Mouse (Mus musculus) liver, embryonic 14.5 days (tissue): Measurements from ENCODE around the gene Bod1l.

Experiments
- CTCF ChIP-seq: IDR thresholded peaks from 2 replicates; pipeline ENCODE4 v1.5.1; 2016; ENCODE audit warnings: antibody characterized with exemption, low read depth, control low read depth
- EP300 ChIP-seq: IDR thresholded peaks from 2 replicates; pipeline ENCODE4 v1.6.1; 2016; ENCODE audit warnings: antibody characterized with exemption, low read depth

DNA sequence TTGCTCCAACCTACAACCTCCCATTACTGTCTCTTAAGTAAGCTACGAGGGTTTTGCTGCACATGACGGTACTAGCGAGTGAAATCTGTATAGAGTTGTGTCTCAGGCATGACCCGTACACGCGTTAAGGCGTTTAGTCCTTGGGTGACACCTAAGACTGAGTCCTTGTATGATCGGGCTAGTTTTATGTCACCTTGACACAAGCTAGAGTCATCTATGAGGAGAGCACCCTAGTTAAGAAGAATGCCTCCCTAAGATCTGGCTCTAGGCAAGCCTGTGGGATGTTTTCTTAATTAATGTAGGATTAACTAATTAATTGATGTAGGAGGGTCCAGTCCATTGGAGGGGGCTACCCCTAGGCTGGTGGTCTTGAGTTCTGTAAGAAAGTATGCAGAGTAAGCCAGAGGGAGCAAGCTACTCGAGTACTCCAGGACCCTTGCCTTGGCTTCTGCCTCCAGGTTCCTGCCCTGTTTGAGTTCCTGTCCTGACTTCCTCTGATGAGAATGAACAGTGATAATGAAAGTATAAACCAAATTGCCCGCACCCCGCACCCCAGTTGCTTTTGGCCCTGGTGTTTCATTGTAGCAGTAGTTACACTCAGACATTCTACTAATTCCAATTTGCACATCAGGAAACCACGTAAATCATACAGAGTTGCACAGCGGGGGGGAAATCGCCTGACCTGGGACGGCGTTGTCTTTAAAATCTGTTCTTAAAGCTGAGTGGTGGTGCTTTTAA lies 874 bp upstream of the Bod1l start:
- TF ChIP-seq CTCF, result no peak
- TF ChIP-seq EP300, result no peak
